In genomic region chr19:16133721-16134570, GRCm38 (mm10) we compare ENCODE assay signal across 8 mouse cellular contexts. TPM values are rescaled to one million over a fixed set of nuclear protein-coding genes. Genes with fewer than 3 reads are reported as not detected.
A peak's percentile ranks its signal among the peaks of the same experiment; 100 is the strongest.
DNase-seq lines count a peak whose midpoint lies in the region; ATAC-seq and TF ChIP-seq lines count a peak whose summit lies in the region.

No protein-coding gene starts in this region.

- TF ChIP-seq POLR2A in ES-Bruce4 (IDR thresholded peaks at IDR 0.05; ENCODE audit: insufficient read depth, low read length) (no peak), myocyte (IDR thresholded peaks at IDR 0.05; ENCODE audit: insufficient read length, low read depth) (no peak)

- H3K4me1 ChIP-seq in ES-Bruce4 (ENCODE audit: control insufficient read depth, insufficient read depth, low read length), result no peaks in the 10 kb centered on the region
- H3K4me1 ChIP-seq in limb, embryonic 11.5 days (ENCODE audit: control insufficient read depth, insufficient read depth, low read length), result peaks cover 5% of the 10 kb centered on the region

- TF ChIP-seq EP300 in ES-Bruce4 (IDR thresholded peaks at IDR 0.05; ENCODE audit: insufficient read depth, low read depth, low read length), result no peak

- H3K9me3 ChIP-seq in ES-Bruce4 (replicated peaks; ENCODE audit: control insufficient read depth, insufficient read depth, low read length, poor library complexity, severe bottlenecking), result no peaks in the 10 kb centered on the region
- no peaks in the 10 kb centered on the region for H3K9me3 ChIP-seq in limb, embryonic 11.5 days (ENCODE audit: control insufficient read depth, low read length)

- 19% methylated on average over 24 of the region's 25 CpGs for WGBS in limb, embryonic 11.5 days

- H3K27me3 ChIP-seq in ES-Bruce4 (ENCODE audit: control insufficient read depth, insufficient read depth, low read length, poor library complexity, severe bottlenecking) (no peaks in the 10 kb centered on the region), myocyte (ENCODE audit: control insufficient read depth, insufficient read depth, insufficient read length) (no peaks in the 10 kb centered on the region)
- no peaks in the 10 kb centered on the region for H3K27me3 ChIP-seq in limb, embryonic 11.5 days (ENCODE audit: control insufficient read depth, insufficient read depth, low read length)

- H3K9ac ChIP-seq in ES-Bruce4 (ENCODE audit: low read depth, poor library complexity, severe bottlenecking), result peak overlapping the region; percentile 96
- peak overlapping the region; percentile 97 for H3K9ac ChIP-seq in limb, embryonic 11.5 days (ENCODE audit: low read length)

- peak; percentile 23 for ATAC-seq in limb, embryonic 11.5 days (ENCODE audit: insufficient number of reproducible peaks, low FRiP score, low TSS enrichment, low read depth)

- H3K36me3 ChIP-seq in ES-Bruce4 (ENCODE audit: control insufficient read depth, insufficient read depth, low read length, poor library complexity, severe bottlenecking) (no peaks in the 10 kb centered on the region), myocyte (ENCODE audit: control insufficient read depth, insufficient read depth) (no peaks in the 10 kb centered on the region)
- H3K36me3 ChIP-seq in limb, embryonic 11.5 days (ENCODE audit: control insufficient read depth, insufficient read depth, low read length), result no peaks in the 10 kb centered on the region

- H3K4me3 ChIP-seq in ES-Bruce4 (ENCODE audit: low read depth, low read length) (peak overlapping the region; percentile 96), myocyte (peak overlapping the region; percentile 51)
- peak overlapping the region; percentile 82 for H3K4me3 ChIP-seq in limb, embryonic 11.5 days (ENCODE audit: low read depth, low read length)

- peak overlapping the region; percentile 51 for H3K4me2 ChIP-seq in limb, embryonic 11.5 days (ENCODE audit: low read depth, severe bottlenecking)
- H3K4me2 ChIP-seq in myocyte (ENCODE audit: low read depth), result peak overlapping the region; percentile 92

- peaks cover 54% of the 10 kb centered on the region for H3K79me2 ChIP-seq in myocyte (ENCODE audit: control insufficient read depth, insufficient read depth)

- peak; percentile 21 for DNase-seq in adrenal gland, adult 8-10 months
- DNase-seq in adrenal gland, postnatal 36 days, result no peak
- peak; percentile 40 for DNase-seq in forelimb bud, embryonic 11.5 days (ENCODE audit: low read depth, low spot score)
- DNase-seq in limb, embryonic 11.5 days (ENCODE audit: low spot score), result no peak
- no peak for DNase-seq in embryo, embryonic 10.5 days (ENCODE audit: low spot score)
- DNase-seq in ovary, postnatal 36 days (ENCODE audit: low spot score), result no peak

- peak overlapping the region; percentile 81 for H3ac ChIP-seq in myocyte (ENCODE audit: control insufficient read depth, insufficient read length)

- H3K27ac ChIP-seq in ES-Bruce4 (ENCODE audit: insufficient read depth, low read length), result no peak overlapping the region
- peak overlapping the region; percentile 97; the same call in 1 of the 2 replicates for H3K27ac ChIP-seq in limb, embryonic 11.5 days (replicated peaks; ENCODE audit: low read depth, low read length)

- no peak for TF ChIP-seq CTCF in ES-Bruce4 (IDR thresholded peaks at IDR 0.05; ENCODE audit: low read depth, low read length)

TF ChIP-seq in myocyte, 11 proteins besides CTCF, POLR2A, EP300 and RAD21:
- TF ChIP-seq TCF12 (IDR thresholded peaks at IDR 0.05; ENCODE audit: insufficient read depth, poor library complexity, severe bottlenecking), result no peak
- TF ChIP-seq MAX (IDR thresholded peaks at IDR 0.05; ENCODE audit: low read depth), result no peak
- no peak for TF ChIP-seq CEBPB (IDR thresholded peaks at IDR 0.05; ENCODE audit: insufficient read depth, poor library complexity, severe bottlenecking)

RNA-seq across cellular contexts. Expression of gene Gnaq, which starts 1.3 kb away (rescaled TPM):
- total RNA-seq in adrenal gland, adult 8-10 months (2022), result 10 to 100 TPM; 50.3 to 63.4 (median 58.1) TPM
- total RNA-seq in adrenal gland, postnatal 36 days (2021), result 10 to 100 TPM; 56.8 to 58.0 TPM
- 37.7 and 47.0 TPM in 2 replicates for polyA plus RNA-seq in ES-Bruce4 (2011; ENCODE audit: insufficient read depth, insufficient read length, low read depth, missing spikeins)
- 14.1 and 15.2 TPM in 2 replicates for polyA plus RNA-seq in limb, embryonic 11.5 days (2014; fragmentation: Nextera tagmentation; extraction: Ambion mirVana)
- 8.3 TPM for polyA plus RNA-seq in myocyte (2012; fragmentation: generic; extraction: Trizol)

Comparison
In these comparisons a context has a peak if more than half of its experiments do, and no peak if none do; other contexts are left out.
1. DNase-seq: peak in adrenal gland, adult 8-10 months (single experiment) and forelimb bud, embryonic 11.5 days (single experiment); none in adrenal gland, postnatal 36 days (0 of 2), limb, embryonic 11.5 days (single experiment), embryo, embryonic 10.5 days (single experiment) and ovary, postnatal 36 days (single experiment).
2. Peak in every context shown above with its lines, with median percentiles within 50 percentile points of each other: H3K4me3 ChIP-seq.